In genomic region chr4:133624830-133625229, GRCm38 (mm10) we compare ENCODE assay signal across 18 mouse cellular contexts. TPM values are rescaled to one million over a fixed set of nuclear protein-coding genes. Genes with fewer than 3 reads are reported as not detected.
DNase-seq lines count a peak whose midpoint lies in the region; ATAC-seq and TF ChIP-seq lines count a peak whose summit lies in the region.
"Had no signal": no experiment of that assay in that cellular context is flagged by ENCODE, and none has a peak within 500 bp of the region (broad histone marks: within the 10 kb centered on the region; RNA-seq: fewer than 3 reads in every experiment).

No protein-coding gene starts in this region.

- 84% methylated on average over 7 of the region's 7 CpGs for WGBS in kidney, adult 2 months
- 37% methylated on average over 7 of the region's 7 CpGs for WGBS in liver, embryonic 12.5 days (ENCODE audit: insufficient replicate concordance)
- WGBS in forebrain, embryonic 15.5 days: 93% methylated on average over 7 of the region's 7 CpGs

- no peaks in the 10 kb centered on the region for H3K27me3 ChIP-seq in kidney, adult 2 months (replicated peaks; ENCODE audit: control insufficient read depth, insufficient read depth, low read length)
- no peaks in the 10 kb centered on the region for H3K27me3 ChIP-seq in E14TG2a.4 (ENCODE audit: insufficient read depth, low read length)
- H3K27me3 ChIP-seq in liver, embryonic 12.5 days (replicated peaks): no peaks in the 10 kb centered on the region
- no peaks in the 10 kb centered on the region for H3K27me3 ChIP-seq in forebrain, embryonic 15.5 days
- H3K27me3 ChIP-seq: neural tube, embryonic 12.5 days had no signal

- no peaks in the 10 kb centered on the region for H3K4me1 ChIP-seq in kidney, adult 2 months (ENCODE audit: control insufficient read depth, insufficient read depth, low read length)
- peaks cover 88% of the 10 kb centered on the region for H3K4me1 ChIP-seq in E14TG2a.4 (replicated peaks; ENCODE audit: low read depth, low read length)
- peaks cover 60% of the 10 kb centered on the region for H3K4me1 ChIP-seq in liver, embryonic 12.5 days
- H3K4me1 ChIP-seq in forebrain, embryonic 15.5 days: no peaks in the 10 kb centered on the region
- H3K4me1 ChIP-seq: neural tube, embryonic 12.5 days had no signal

- H3K36me3 ChIP-seq in kidney, adult 2 months (ENCODE audit: control insufficient read depth, insufficient read depth, low read length): no peaks in the 10 kb centered on the region
- H3K36me3 ChIP-seq in E14TG2a.4 (ENCODE audit: insufficient read depth, low read length): peaks cover 64% of the 10 kb centered on the region
- H3K36me3 ChIP-seq in liver, embryonic 12.5 days: peaks cover 26% of the 10 kb centered on the region
- H3K36me3 ChIP-seq in forebrain, embryonic 15.5 days: peaks cover 10% of the 10 kb centered on the region

- TF ChIP-seq CTCF in kidney, adult 2 months (conservative IDR thresholded peaks at IDR 0.05; ENCODE audit: insufficient read depth, insufficient read length, low read depth, low read length): no peak
- no peak for TF ChIP-seq CTCF in E14TG2a.4 (conservative IDR thresholded peaks at IDR 0.05; ENCODE audit: low read length)

- H3K4me2 ChIP-seq in liver, embryonic 12.5 days: no peak overlapping the region
- H3K4me2 ChIP-seq in forebrain, embryonic 15.5 days (replicated peaks): no peak overlapping the region
- H3K4me2 ChIP-seq: heart, embryonic 11.5 days; neural tube, embryonic 12.5 days had no signal

- ATAC-seq in liver, embryonic 12.5 days: peak; percentile 84
- ATAC-seq in inflammation-experienced regulatory T-cells, adult 6 months: no peak
- ATAC-seq in forebrain, embryonic 15.5 days (replicated peaks): no peak
- ATAC-seq: hindbrain, embryonic 16.5 days had no signal

- H3K4me3 ChIP-seq in kidney, adult 2 months (ENCODE audit: insufficient read depth, low read depth, low read length): no peak overlapping the region
- peak overlapping the region; percentile 65 for H3K4me3 ChIP-seq in E14TG2a.4 (replicated peaks; ENCODE audit: low read length)
- no peak overlapping the region for H3K4me3 ChIP-seq in liver, embryonic 12.5 days
- no peak overlapping the region for H3K4me3 ChIP-seq in forebrain, embryonic 15.5 days
- H3K4me3 ChIP-seq: erythroblast, embryonic 14.5 days; left cerebral cortex, adult 2 months; midbrain, embryonic 10.5 days; neural tube, embryonic 12.5 days had no signal

- peak overlapping the region; percentile 83; the same call in 1 of the 2 replicates for H3K27ac ChIP-seq in kidney, adult 2 months (ENCODE audit: insufficient read depth, low read depth, low read length)
- H3K27ac ChIP-seq in liver, embryonic 12.5 days: peak overlapping the region; percentile 67
- H3K27ac ChIP-seq in forebrain, embryonic 15.5 days (replicated peaks): no peak overlapping the region
- H3K27ac ChIP-seq: left cerebral cortex, adult 2 months; neural tube, embryonic 12.5 days had no signal

- TF ChIP-seq POLR2A in kidney, adult 2 months (IDR thresholded peaks at IDR 0.05; ENCODE audit: low read depth, low read length): no peak

- no peak for DNase-seq in kidney, adult 2 months
- DNase-seq in kidney, postnatal 36 days: no peak
- peak; percentile 79 for DNase-seq in 416B (ENCODE audit: low read depth)
- no peak for DNase-seq in urinary bladder, postnatal 14 days (ENCODE audit: low spot score)
- DNase-seq: adrenal gland, postnatal 14 days; cerebellum, adult 11 months; kidney, postnatal 14 days; right cerebral cortex, adult 18-20 months had no signal

- no peak overlapping the region for H3K9ac ChIP-seq in liver, embryonic 12.5 days
- no peak overlapping the region for H3K9ac ChIP-seq in forebrain, embryonic 15.5 days (replicated peaks)
- H3K9ac ChIP-seq: neural tube, embryonic 12.5 days had no signal

- H3K9me3 ChIP-seq in E14TG2a.4 (ENCODE audit: low read length): no peaks in the 10 kb centered on the region
- no peaks in the 10 kb centered on the region for H3K9me3 ChIP-seq in liver, embryonic 12.5 days (replicated peaks)
- no peaks in the 10 kb centered on the region for H3K9me3 ChIP-seq in forebrain, embryonic 15.5 days
- H3K9me3 ChIP-seq: midbrain, embryonic 10.5 days; neural tube, embryonic 12.5 days had no signal

RNA-seq across cellular contexts. Expression of gene Sfn, which starts 22.9 kb away (rescaled TPM):
- 7.2 and 7.6 TPM in 2 replicates for polyA plus RNA-seq in kidney, adult 2 months (2012; rRNA removed)
- polyA plus RNA-seq in liver, embryonic 12.5 days (2016; fragmentation: Nextera tagmentation; extraction: Ambion mirVana): 0.21 and 0.81 TPM in 2 replicates
- 10 to 100 TPM; 10.9 to 18.2 (median 12.9) TPM for polyA plus RNA-seq in inflammation-experienced regulatory T-cells, adult 6 months (2017; shearing (Covaris generic))
- polyA plus RNA-seq in forebrain, embryonic 15.5 days (2015; fragmentation: Nextera tagmentation; extraction: Ambion mirVana): 0.97 and 1.1 TPM in 2 replicates

RNA-seq across cellular contexts. Expression of gene Zdhhc18, which starts 25.1 kb away (rescaled TPM):
- polyA plus RNA-seq in kidney, adult 2 months (2012; rRNA removed): 28.7 and 31.6 TPM in 2 replicates
- 4.6 and 5.5 TPM in 2 replicates for polyA plus RNA-seq in liver, embryonic 12.5 days (2016; fragmentation: Nextera tagmentation; extraction: Ambion mirVana)
- polyA plus RNA-seq in inflammation-experienced regulatory T-cells, adult 6 months (2017; shearing (Covaris generic)): 10 to 100 TPM; 22.8 to 25.9 (median 23.1) TPM
- 4.9 and 6.3 TPM in 2 replicates for polyA plus RNA-seq in forebrain, embryonic 15.5 days (2015; fragmentation: Nextera tagmentation; extraction: Ambion mirVana)

RNA-seq across cellular contexts. Expression of gene Gpn2, which starts 40.7 kb away (rescaled TPM):
- polyA plus RNA-seq in kidney, adult 2 months (2012; rRNA removed): 26.7 and 31.4 TPM in 2 replicates
- 15.2 and 16.2 TPM in 2 replicates for polyA plus RNA-seq in liver, embryonic 12.5 days (2016; fragmentation: Nextera tagmentation; extraction: Ambion mirVana)
- polyA plus RNA-seq in inflammation-experienced regulatory T-cells, adult 6 months (2017; shearing (Covaris generic)): 1 to 10 TPM; 6.1 to 6.7 (median 6.4) TPM
- 24.0 and 25.7 TPM in 2 replicates for polyA plus RNA-seq in forebrain, embryonic 15.5 days (2015; fragmentation: Nextera tagmentation; extraction: Ambion mirVana)

RNA-seq across cellular contexts. Expression of gene Pigv, which starts 47.6 kb away (rescaled TPM):
- polyA plus RNA-seq in kidney, adult 2 months (2012; rRNA removed): 15.8 and 16.2 TPM in 2 replicates
- polyA plus RNA-seq in liver, embryonic 12.5 days (2016; fragmentation: Nextera tagmentation; extraction: Ambion mirVana): 7.0 and 10.0 TPM in 2 replicates
- polyA plus RNA-seq in inflammation-experienced regulatory T-cells, adult 6 months (2017; shearing (Covaris generic)): 10 to 100 TPM; 10.3 to 13.8 (median 11.3) TPM
- 16.5 and 16.9 TPM in 2 replicates for polyA plus RNA-seq in forebrain, embryonic 15.5 days (2015; fragmentation: Nextera tagmentation; extraction: Ambion mirVana)

RNA-seq across cellular contexts. Expression of gene Gpatch3, which starts 50.3 kb away (rescaled TPM):
- polyA plus RNA-seq in kidney, adult 2 months (2012; rRNA removed): 3.8 and 4.6 TPM in 2 replicates
- 7.8 and 8.9 TPM in 2 replicates for polyA plus RNA-seq in liver, embryonic 12.5 days (2016; fragmentation: Nextera tagmentation; extraction: Ambion mirVana)
- polyA plus RNA-seq in inflammation-experienced regulatory T-cells, adult 6 months (2017; shearing (Covaris generic)): 1 to 10 TPM in 2 of 3 experiments, under 1 TPM in 1; 0.94 to 1.6 (median 1.1) TPM
- 7.9 and 9.0 TPM in 2 replicates for polyA plus RNA-seq in forebrain, embryonic 15.5 days (2015; fragmentation: Nextera tagmentation; extraction: Ambion mirVana)
